Mouse (Mus musculus) hindbrain, postnatal 0 days (tissue): ENCODE results near the gene Oas1g. TPM values are rescaled to one million over a fixed set of nuclear protein-coding genes. Genes with fewer than 3 reads are reported as not detected.
"Not testable (repeated sequence)": the region's sequence is repeated elsewhere in the genome, so short reads cannot be mapped to it uniquely, and the experiment has no call there.

Source experiments
- ATAC-seq: fragments of 200-750 bp; cut with Nextera tagmentation; 2 replicates; pipeline ENCODE4 v1.8.0; 2017; ENCODE audit warnings: mild to moderate bottlenecking, moderate TSS enrichment, moderate library complexity
- DNase-seq: peaks from one replicate; pipeline ENCODE4 v3.0.0-alpha.2; 2015; ENCODE audit warnings: low spot score
- H3K27ac ChIP-seq: fragments of 300-500 bp; sonication (generic); 2 replicates; pipeline ENCODE4 v1.5.1; 2014; ENCODE audit warnings: mild to moderate bottlenecking
- H3K27me3 ChIP-seq: fragments of 300-500 bp; sonication (generic); 2 replicates; pipeline ENCODE4 v1.6.1; 2014; ENCODE audit warnings: low read length, mixed read lengths; ENCODE audit not compliant: insufficient read depth
- H3K36me3 ChIP-seq: fragments of 300-500 bp; sonication (generic); 2 replicates; pipeline ENCODE4 v1.6.1; 2014; ENCODE audit warnings: low read length, mixed read lengths; ENCODE audit not compliant: insufficient read depth
- H3K4me1 ChIP-seq: fragments of 300-500 bp; sonication (generic); 2 replicates; pipeline ENCODE4 v1.6.1; 2014; ENCODE audit warnings: antibody characterized with exemption, low read length, mixed read lengths; ENCODE audit not compliant: insufficient read depth
- H3K4me2 ChIP-seq: fragments of 300-500 bp; sonication (generic); 2 replicates; pipeline ENCODE4 v1.6.1; 2014; ENCODE audit warnings: low read depth, mild to moderate bottlenecking, low read length, moderate library complexity, mixed read lengths
- H3K4me3 ChIP-seq: fragments of 300-500 bp; sonication (generic); 2 replicates; pipeline ENCODE4 v1.5.1; 2014; ENCODE audit warnings: low read length
- H3K9ac ChIP-seq: fragments of 300-500 bp; sonication (generic); replicated peaks from 2 replicates; pipeline ENCODE4 v1.6.1; 2014; ENCODE audit warnings: mild to moderate bottlenecking, low read length, moderate library complexity, mixed read lengths
- H3K9me3 ChIP-seq: fragments of 300-500 bp; sonication (generic); 2 replicates; pipeline ENCODE4 v1.6.1; 2016; ENCODE audit warnings: low read length, mixed read lengths
- CTCF ChIP-seq: IDR thresholded peaks from 2 replicates; pipeline ENCODE4 v1.5.1; 2016; ENCODE audit warnings: antibody characterized with exemption, control low read depth, low read depth
- WGBS: fragments of 180-500 bp; shearing (Covaris S2); extraction: QIAGEN DNeasy Blood & Tissue Kit; methylation state at CpG from one replicate; pipeline ENCODE4 v1.1.7; 2014; 5-methylcytosine and 5-hydroxymethylcytosine counted together
- polyA plus RNA-seq: library from polyadenylated mRNA; unstranded; fragments of >200 nt; fragmentation: Nextera tagmentation; extraction: Ambion mirVana; gene quantifications from 2 replicates; pipeline ENCODE4 v1.2.1, GENCODE M21; 2015
- total RNA-seq: library from RNA; depleted of rRNA; stranded (reverse); fragments of >200 nt; gene quantifications from 2 replicates; pipeline ENCODE4 v1.2.3, GENCODE M21; 2014

The Oas1g gene
- total and polyA plus RNA-seq, 2 experiments from 2014 or later: 0.26 to 1.4 TPM

DNA sequence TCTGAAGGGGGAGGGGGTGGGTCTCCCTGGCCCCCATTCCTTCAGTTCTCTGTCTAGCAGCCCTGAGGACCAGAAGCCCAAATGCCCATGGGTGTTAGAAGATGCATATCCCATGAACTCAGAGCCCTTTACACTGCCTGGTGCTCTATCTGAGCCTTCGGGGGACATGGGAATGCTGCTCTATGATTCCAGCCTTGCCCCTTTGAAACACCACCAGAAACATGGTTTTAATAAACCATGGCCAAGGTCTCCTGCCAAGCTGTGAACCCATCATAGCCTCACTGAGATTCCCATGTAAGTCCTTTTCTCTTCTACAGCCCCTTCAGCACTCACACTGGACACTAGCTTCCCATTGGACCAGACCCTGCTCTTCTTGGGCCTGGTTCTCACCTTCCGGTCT, 2.6 kb upstream of the Oas1g start:
- Histone ChIP-seq H3K9me3 (no peaks in the 10 kb centered on the region), H3K9ac (no peak overlapping the region), H3K36me3 (no peaks in the 10 kb centered on the region), H3K27ac (no peak overlapping the region), H3K27me3 (no peaks in the 10 kb centered on the region), H3K4me3 (no peak overlapping the region), H3K4me1 (no peaks in the 10 kb centered on the region), H3K4me2 (no peak overlapping the region)
- no peak for ATAC-seq
- no peak for DNase-seq
- no peak for TF ChIP-seq CTCF
- WGBS: 84% methylated on average over 2 of the region's 2 CpGs

DNA sequence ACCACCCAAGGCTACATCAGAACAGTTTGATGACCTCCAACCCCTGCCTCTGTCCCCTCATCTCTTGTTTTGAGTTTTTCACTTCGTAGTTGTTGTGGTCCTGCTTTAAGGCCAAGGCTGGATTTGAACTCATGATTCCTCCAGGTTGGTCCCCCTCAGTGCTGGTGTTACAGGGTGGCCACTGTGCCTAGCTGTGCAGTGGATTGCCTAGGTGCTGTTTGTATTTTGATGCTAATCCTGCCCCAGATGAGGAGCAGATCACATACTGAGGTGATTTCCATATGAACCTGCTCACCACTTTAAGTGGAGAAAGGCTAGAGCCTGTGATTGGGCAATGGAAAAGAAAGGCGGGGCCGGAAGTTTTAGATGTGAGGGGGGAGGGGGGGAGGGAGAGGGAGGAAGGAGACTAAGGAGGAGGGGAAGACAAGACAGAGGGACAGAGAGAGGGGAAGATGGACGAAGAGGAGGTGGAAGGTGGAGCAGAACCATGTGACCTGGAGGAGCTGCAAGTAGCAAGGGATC, 942 bp upstream of the Oas1g start:
- not testable (repeated sequence) for H3K4me2 ChIP-seq, H3K9me3 ChIP-seq, ATAC-seq, H3K4me1 ChIP-seq, H3K36me3 ChIP-seq, DNase-seq, H3K27ac ChIP-seq, H3K4me3 ChIP-seq, H3K27me3 ChIP-seq, H3K9ac ChIP-seq
- WGBS: 41% methylated on average over 4 of the region's 4 CpGs

DNA sequence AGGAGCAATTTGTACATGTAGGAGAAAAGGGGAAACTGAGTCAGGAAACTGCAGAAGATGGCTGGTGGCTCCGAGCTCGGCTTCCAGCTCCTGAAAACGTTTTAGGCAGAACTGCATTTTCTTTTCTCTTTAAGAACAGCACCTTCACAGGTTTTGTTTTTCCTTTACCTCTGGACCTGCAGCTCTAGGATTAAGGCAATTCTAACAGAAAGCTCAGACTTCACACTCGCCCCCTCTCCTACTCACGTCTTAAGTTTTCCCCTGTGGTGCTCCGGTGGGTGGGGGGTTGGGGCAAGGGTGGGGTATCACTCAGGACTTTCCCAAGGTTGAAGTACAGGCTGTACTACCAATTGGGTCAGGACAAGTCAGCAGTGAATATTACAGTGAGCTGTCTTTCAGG, 418 bp upstream of the Oas1g start:
- Histone ChIP-seq H3K4me3 (no peak overlapping the region), H3K4me2 (no peak overlapping the region), H3K9ac (no peak overlapping the region), H3K4me1 (no peaks in the 10 kb centered on the region), H3K27me3 (no peaks in the 10 kb centered on the region), H3K36me3 (no peaks in the 10 kb centered on the region), H3K27ac (no peak overlapping the region), H3K9me3 (no peaks in the 10 kb centered on the region)
- no peak for TF ChIP-seq CTCF
- DNase-seq (no peak), ATAC-seq (no peak)
- 56% methylated on average over 6 of the region's 6 CpGs for WGBS

DNA sequence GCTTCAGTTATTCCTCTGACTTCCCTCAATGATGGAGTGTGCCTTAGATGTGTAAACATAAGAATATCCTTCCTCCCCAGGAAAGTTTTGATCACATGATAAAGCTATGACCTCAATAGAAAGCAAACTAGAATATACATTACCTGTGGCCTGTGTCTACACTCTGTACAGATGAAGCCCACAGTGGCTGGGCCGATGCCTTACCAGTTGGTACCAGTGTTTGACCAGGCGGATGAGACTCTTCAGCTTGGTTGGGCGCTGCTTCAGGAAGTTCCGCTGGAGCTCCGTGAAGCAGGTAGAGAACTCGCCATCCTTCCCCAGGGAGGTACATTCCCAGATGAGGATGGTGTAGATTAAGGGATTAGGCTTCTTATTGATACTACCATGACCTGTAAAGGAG, 5.7 kb downstream of the Oas1g start:
- H3K27me3 ChIP-seq, H3K9ac ChIP-seq, H3K27ac ChIP-seq, H3K4me2 ChIP-seq, H3K4me3 ChIP-seq, H3K36me3 ChIP-seq, H3K9me3 ChIP-seq, DNase-seq, ATAC-seq, H3K4me1 ChIP-seq: not testable (repeated sequence)
- WGBS: 93% methylated on average over 6 of the region's 6 CpGs

DNA sequence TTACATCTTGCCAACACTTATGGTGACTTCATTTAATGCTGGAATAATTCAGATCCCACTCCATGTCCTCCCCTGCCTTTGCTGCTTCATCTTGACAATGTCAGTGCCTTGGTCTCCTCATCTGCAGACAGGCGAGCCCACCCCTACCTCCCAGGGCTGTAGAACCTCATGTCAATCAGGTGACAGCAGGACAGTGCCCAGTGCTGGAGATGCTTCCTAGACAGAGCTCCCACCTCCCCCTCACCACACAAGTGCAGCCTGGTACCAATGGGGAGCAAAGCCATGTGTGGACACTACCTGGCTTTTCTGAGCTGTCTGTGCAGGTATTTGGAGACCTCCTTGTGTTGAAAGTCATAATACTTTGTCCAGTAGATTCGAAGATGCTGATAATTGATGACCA, 8.6 kb downstream of the Oas1g start:
- H3K4me1 ChIP-seq, H3K4me3 ChIP-seq, H3K9me3 ChIP-seq, H3K36me3 ChIP-seq, H3K4me2 ChIP-seq, H3K27ac ChIP-seq, H3K9ac ChIP-seq, DNase-seq, ATAC-seq, H3K27me3 ChIP-seq: not testable (repeated sequence)
- 70% methylated on average over 2 of the region's 2 CpGs for WGBS

DNA sequence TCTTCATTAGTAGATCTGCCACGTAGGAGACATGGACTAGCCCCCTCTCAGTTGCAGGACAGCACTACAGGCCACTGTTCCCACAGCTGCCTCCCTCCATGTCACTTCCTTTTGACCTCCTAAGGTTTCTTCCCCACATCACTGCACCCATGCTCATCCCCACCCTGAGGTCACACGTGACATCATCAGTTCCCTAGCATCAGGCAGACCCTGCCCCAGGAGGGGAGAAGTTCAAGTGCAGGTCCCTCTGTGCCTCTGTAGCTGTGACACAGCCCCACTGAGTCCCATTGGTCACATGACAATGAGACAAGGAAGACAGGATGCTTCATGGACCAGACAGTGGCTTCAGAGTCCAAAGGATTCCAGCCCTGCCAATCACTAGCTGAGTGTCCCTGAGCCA, 10.0 kb downstream of the Oas1g start:
- H3K4me1 ChIP-seq, H3K27me3 ChIP-seq, H3K9me3 ChIP-seq, H3K27ac ChIP-seq, H3K4me3 ChIP-seq, ATAC-seq, DNase-seq, H3K36me3 ChIP-seq, H3K4me2 ChIP-seq, H3K9ac ChIP-seq: not testable (repeated sequence)
- 68% methylated on average over 2 of the region's 2 CpGs for WGBS

DNA sequence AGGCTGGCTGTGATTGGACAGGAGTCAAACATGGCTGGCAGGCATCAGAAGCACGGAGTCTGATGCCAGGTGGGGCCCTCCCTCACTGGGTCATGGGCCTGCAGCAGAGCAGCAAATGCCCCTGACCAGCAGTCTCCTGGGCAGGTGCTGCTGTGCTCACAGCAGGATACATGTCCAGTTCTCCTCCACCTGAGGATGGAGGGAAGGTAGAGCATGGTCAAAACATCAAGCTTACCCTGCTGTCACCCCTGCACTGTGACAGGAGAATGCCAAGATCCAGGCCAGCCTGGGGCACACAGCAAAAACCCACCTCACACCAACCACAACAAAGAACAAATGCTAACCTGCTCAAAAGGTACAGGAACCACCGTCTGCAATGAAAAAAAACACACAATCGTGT, 10.6 kb downstream of the Oas1g start:
- H3K36me3 ChIP-seq, H3K4me1 ChIP-seq, ATAC-seq, H3K4me2 ChIP-seq, H3K27ac ChIP-seq, H3K9me3 ChIP-seq, DNase-seq, H3K27me3 ChIP-seq, H3K4me3 ChIP-seq, H3K9ac ChIP-seq: not testable (repeated sequence)
- WGBS: 69% methylated on average over 2 of the region's 3 CpGs
